Mouse (Mus musculus) kidney, adult 2 months (tissue): ENCODE data around the gene Dgki.

Experiments used
- CTCF ChIP-seq: fragments of 200-500 bp; conservative IDR thresholded peaks from 2 replicates; pipeline ENCODE4 v1.5.1; 2011; ENCODE audit warnings: low read depth, mild to moderate bottlenecking, control low read depth, low read length, moderate library complexity, mixed read lengths; ENCODE audit not compliant: insufficient read depth, insufficient read length
- POLR2A ChIP-seq: fragments of 200-500 bp; IDR thresholded peaks from one replicate; pipeline ENCODE4 v1.6.1; 2011; ENCODE audit warnings: low read depth, low read length, control low read depth

DNA sequence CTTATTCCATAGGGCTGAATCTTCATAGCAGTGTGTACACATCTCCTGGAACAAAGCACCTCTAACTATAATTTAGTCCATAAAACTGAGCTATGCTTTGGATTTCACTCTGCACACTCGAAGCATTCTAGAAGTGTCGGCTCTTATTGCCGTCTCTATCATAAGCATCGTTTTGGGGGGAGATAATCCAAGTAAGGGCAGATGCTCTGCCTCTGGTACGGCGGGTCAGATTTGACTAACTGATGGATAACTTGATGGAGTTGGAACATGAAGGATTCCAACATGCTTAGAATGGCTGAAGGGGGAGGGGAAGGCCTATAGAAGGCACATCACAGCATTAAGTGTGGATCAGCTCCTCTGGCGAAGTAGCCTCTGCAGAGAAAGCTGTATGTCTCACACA, 242.4 kb downstream of the Dgki start:
- TF ChIP-seq CTCF (no peak), POLR2A (no peak)
